Mouse (Mus musculus) liver, adult 2 months (tissue): ENCODE measurements around the gene Ccdc144b.

Source experiments
- CTCF ChIP-seq: fragments of 200-500 bp; IDR thresholded peaks from 2 replicates; pipeline ENCODE4 v1.5.1; 2011; ENCODE audit warnings: low read depth, low read length, control low read depth
- POLR2A ChIP-seq: fragments of 200-500 bp; IDR thresholded peaks from 2 replicates; pipeline ENCODE4 v1.6.1; 2011; ENCODE audit warnings: low read length, control low read depth; ENCODE audit not compliant: insufficient read depth; ENCODE audit errors: extremely low read depth

DNA sequence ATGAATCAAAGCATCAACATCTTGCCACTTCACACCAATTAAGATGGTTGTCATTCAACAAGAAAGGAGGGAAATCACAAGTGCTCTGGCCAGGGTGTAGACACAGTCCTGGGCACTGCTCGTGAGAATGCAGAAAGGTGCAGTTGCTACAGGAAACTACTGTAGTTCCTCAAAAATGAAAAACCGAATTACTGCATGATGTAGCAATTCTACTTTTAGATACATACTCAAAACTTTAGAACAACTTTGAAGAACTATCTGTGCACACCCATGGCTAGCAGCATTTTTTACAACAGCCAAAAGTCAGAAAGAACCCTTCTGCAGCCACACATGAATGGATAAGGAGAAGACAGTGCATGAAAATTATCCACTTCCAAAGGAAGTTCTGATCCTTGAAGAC lies 86.9 kb downstream of the Ccdc144b start:
- no peak for TF ChIP-seq POLR2A
- no peak for TF ChIP-seq CTCF
